Mouse (Mus musculus) testis, adult 2 months (tissue): ENCODE data around the gene Mrpl33.

Experiments used
- CTCF ChIP-seq: fragments of 200-500 bp; IDR thresholded peaks from 2 replicates; pipeline ENCODE4 v1.5.1; 2012; ENCODE audit warnings: low read depth, mild to moderate bottlenecking, inconsistent platforms, low read length, moderate library complexity; ENCODE audit not compliant: control insufficient read depth, insufficient read depth, insufficient replicate concordance
- POLR2A ChIP-seq: fragments of 200-500 bp; IDR thresholded peaks from 2 replicates; pipeline ENCODE4 v1.6.1; 2012; ENCODE audit warnings: low read depth, mild to moderate bottlenecking, inconsistent platforms, low read length, moderate library complexity; ENCODE audit not compliant: control insufficient read depth

GRCm38 (mm10) chr5:31611186-31611585 lies 14.5 kb downstream of the Mrpl33 start:
- TF ChIP-seq CTCF (no peak), POLR2A (no peak)
